Mouse (Mus musculus): ENCODE data around the gene Gm5617.
"Not testable (repeated sequence)": the region's sequence is repeated elsewhere in the genome, so short reads cannot be mapped to it uniquely, and the experiment has no call there.

The Gm5617 gene

GRCm38 (mm10) chr9:48501192-48501591, 6.0 kb downstream of the Gm5617 start:
- DNase-seq (ENCODE audit: low spot score in 2 of 2): no peak

- DNase-seq (ENCODE audit: low spot score in 2 of 2): no peak
Measured at GRCm38 (mm10) chr9:48503001-48503400, 7.8 kb downstream of the Gm5617 start.

- no peak for DNase-seq (ENCODE audit: low spot score in 2 of 2)
Measured at GRCm38 (mm10) chr9:48504741-48505365, 9.6 kb downstream of the Gm5617 start.

- no peak for DNase-seq (ENCODE audit: low spot score in 2 of 2)
Measured at GRCm38 (mm10) chr9:48510134-48510533, 14.9 kb downstream of the Gm5617 start.

GRCm38 (mm10) chr9:48515332-48515731, 20.1 kb downstream of the Gm5617 start:
- DNase-seq (ENCODE audit: low spot score in 2 of 2): no peak

GRCm38 (mm10) chr9:48516615-48517371, 21.6 kb downstream of the Gm5617 start:
- DNase-seq (ENCODE audit: low spot score in 2 of 2): no peak

GRCm38 (mm10) chr9:48517372-48518130, 22.3 kb downstream of the Gm5617 start:
- DNase-seq (ENCODE audit: low spot score in 2 of 2): no peak

GRCm38 (mm10) chr9:48520405-48520804, 25.2 kb downstream of the Gm5617 start:
- DNase-seq (ENCODE audit: low spot score in 2 of 2): not testable (repeated sequence)

GRCm38 (mm10) chr9:48525566-48525965, 30.3 kb downstream of the Gm5617 start:
- no peak for DNase-seq (ENCODE audit: low spot score in 2 of 2)

GRCm38 (mm10) chr9:48526520-48526919, 31.3 kb downstream of the Gm5617 start:
- no peak for DNase-seq (ENCODE audit: low spot score in 2 of 2)

- DNase-seq (ENCODE audit: low spot score in 2 of 2): no peak
Measured at GRCm38 (mm10) chr9:48531294-48531693, 36.1 kb downstream of the Gm5617 start.

GRCm38 (mm10) chr9:48532203-48532602, 37.0 kb downstream of the Gm5617 start:
- no peak for DNase-seq (ENCODE audit: low spot score in 2 of 2)

- no peak for DNase-seq (ENCODE audit: low spot score in 2 of 2)
Measured at GRCm38 (mm10) chr9:48532730-48533129, 37.5 kb downstream of the Gm5617 start.

- DNase-seq (ENCODE audit: low spot score in 2 of 2): no peak
Measured at GRCm38 (mm10) chr9:48536414-48536813, 41.2 kb downstream of the Gm5617 start.

GRCm38 (mm10) chr9:48537616-48538015, 42.4 kb downstream of the Gm5617 start:
- not testable (repeated sequence) for DNase-seq (ENCODE audit: low spot score in 2 of 2)

- DNase-seq (ENCODE audit: low spot score in 2 of 2): no peak
Measured at GRCm38 (mm10) chr9:48538044-48538645, 42.9 kb downstream of the Gm5617 start.

- no peak for DNase-seq (ENCODE audit: low spot score in 2 of 2)
Measured at GRCm38 (mm10) chr9:48538688-48539087, 43.4 kb downstream of the Gm5617 start.

Measured in spleen, postnatal 14 days (tissue).